Mouse (Mus musculus): ENCODE results near the gene Rapgef1. TPM values are rescaled to one million over a fixed set of nuclear protein-coding genes. Genes with fewer than 3 reads are reported as not detected.
"Not testable (repeated sequence)": the region's sequence is repeated elsewhere in the genome, so short reads cannot be mapped to it uniquely, and the experiment has no call there.

Rapgef1 gene
- total RNA-seq, 2 experiments from 2014 or later, result 45.4 to 49.9 TPM

GRCm38 (mm10) chr2:29703104-29704081 is 83.9 kb downstream of the Rapgef1 start:
- DNase-seq, result no peak

DNA sequence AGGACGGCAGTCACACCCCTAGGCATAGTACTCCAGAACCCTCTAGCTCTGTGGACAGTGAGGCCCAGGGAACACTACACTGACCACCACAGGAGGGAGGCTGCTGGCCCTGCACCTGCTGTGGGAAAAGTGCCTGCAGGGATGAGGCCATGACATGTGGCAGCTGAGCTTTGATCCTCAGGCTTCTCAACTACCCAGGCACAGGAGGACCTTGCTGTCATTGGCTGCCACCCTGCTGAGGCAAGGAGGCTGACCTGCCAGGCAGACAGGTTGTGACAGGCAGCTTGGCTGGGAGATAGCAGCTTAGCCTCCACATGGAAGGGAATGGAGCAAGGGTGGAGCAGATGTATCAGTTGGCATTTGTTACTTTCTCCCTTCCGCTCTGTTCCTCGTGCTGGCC is 86.0 kb downstream of the Rapgef1 start:
- DNase-seq, result no peak

GRCm38 (mm10) chr2:29706726-29707620 is 87.5 kb downstream of the Rapgef1 start:
- no peak for DNase-seq

GRCm38 (mm10) chr2:29707731-29708130 is 88.2 kb downstream of the Rapgef1 start:
- DNase-seq, result peak; percentile 36 to 57

GRCm38 (mm10) chr2:29708209-29708608 is 88.7 kb downstream of the Rapgef1 start:
- not testable (repeated sequence) for DNase-seq

GRCm38 (mm10) chr2:29711038-29711437 is 91.5 kb downstream of the Rapgef1 start:
- DNase-seq, result no peak

DNA sequence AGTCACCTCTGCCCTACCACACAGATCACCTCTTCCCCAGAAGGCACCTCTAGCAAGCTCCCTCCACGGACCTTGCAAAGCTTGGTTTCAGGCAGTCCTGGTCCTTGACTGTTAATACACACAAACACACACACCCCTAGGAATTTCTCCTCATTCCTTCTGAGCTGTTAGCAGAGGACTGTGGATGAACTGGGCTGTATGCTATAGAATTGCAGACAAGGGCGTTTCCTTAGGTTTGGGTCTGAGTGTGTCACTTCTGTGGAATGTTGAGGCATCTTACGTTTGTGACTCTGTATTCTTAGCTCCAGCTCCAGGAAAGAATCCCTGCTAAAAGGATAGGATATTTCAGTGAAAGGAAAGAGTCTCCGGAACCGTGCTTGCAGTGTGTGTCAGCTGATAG is 92.4 kb downstream of the Rapgef1 start:
- no peak for DNase-seq

DNA sequence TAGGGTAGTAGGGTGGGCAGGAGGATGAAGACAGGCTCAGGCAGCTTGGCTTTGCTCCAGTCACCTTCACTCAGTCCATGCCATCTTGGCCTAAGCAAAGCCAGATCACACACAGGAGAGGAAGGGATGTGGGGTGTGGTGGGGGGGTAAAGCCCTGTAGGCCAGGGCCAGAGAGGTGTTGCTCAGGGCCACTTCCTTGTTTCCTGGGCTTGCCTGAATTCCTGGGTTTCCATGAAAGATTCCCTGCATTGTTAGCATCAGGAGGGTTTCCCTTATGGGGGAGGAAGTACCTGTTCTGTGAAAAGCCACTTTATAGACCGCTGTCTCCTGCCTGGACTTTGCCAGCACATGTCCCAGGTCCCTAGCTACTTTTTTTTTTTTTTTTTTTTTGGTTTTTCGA is 94.0 kb downstream of the Rapgef1 start:
- DNase-seq, result no peak

DNA sequence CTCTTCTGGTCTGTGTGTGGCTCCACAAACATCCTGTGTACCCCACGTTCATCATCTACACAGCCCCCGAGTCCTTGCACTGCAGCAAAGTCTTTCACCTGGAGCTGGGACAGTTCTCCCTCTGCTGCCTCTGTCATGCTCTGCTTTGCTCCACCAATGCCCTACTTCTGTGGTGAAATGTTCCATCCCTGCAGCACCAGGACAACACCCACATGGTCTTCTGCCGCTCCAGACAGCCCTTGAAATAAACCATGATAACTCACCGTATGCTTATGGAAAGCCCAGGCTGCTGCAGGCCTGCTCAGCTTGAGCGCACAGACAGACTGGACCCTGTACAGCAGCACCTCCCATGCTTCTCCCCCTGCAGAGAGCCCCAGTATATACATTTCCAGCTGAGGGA is 94.6 kb downstream of the Rapgef1 start:
- no peak for DNase-seq

DNA sequence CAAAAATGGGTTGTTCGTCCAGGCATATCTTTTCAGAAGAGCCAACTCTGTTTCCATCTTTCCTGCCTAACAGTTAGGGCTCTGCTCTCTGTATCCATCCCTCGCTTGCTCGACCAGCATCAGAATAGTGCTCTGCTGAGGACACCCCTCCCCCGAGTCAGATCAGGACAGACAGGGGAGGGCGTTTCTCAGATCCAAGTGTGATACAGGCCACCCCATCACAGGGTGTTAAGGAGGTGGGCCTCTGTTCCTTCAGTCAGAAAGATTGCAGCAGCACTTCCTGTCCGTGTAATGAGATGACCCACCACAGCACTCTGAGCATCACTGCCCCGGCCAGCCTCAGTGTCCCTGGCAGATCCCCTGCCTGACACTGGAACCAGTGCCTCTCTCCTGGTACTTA is 96.6 kb downstream of the Rapgef1 start:
- DNase-seq, result no peak

DNA sequence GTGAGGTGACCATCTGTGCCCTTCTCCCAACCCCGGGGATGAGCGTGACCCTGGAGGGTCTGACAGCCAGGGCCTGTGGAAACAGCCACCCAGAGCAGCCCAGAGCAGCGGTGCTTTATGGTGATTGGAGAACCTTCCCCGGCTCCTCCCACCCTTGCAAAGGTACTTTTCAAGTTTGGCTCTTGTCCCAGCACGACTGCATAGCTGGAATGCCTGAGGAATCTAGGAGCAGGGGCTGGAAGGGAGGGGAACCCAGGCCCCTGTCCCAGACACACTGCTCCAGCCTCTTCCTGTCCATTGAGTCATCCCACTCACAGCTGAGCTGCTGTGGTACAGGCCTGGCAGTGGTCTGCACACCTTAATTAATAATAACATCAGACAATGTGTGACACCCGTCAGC is 97.2 kb downstream of the Rapgef1 start:
- peak in 1 of 2 experiments; percentile 35 for DNase-seq

DNA sequence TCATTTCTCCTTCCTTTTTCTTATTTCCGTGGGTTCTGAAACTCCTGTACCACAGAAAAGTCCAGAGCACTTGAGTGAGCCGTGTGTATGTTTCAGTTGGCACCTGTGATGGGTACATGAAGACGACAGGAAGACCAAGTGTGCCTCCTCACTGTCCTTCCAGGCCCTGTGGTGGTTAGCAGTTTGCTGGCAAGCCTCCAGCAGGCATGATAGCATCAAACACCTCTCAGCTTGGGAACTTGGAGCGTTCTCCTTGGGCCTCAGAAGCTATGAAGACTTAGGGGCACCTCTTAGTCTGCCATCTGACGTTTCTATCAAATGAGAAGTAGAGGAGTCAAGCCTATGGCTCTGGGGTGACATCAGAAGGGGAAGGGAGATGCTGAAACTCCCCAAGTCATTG is 99.1 kb downstream of the Rapgef1 start:
- DNase-seq, result no peak

DNA sequence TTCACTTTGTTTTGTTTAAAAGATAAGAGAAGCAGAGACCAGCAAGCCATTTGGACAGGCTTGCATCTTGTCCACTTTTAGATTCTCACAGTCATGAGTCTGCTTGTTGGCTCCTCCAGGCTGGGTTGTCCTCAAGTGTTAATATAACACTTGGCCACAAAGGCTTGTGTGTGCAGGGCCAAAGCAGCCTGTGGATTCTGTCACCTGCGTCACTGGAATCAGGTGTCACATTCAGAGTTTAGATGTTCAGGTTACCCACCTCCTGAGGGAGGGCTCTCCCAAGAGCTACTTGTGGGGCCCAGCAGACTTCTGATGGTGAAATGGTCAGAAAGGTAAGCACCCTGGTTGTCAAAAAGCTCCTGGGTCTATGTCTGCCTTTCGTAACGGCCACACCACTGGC is 103.6 kb downstream of the Rapgef1 start:
- no peak for DNase-seq

DNA sequence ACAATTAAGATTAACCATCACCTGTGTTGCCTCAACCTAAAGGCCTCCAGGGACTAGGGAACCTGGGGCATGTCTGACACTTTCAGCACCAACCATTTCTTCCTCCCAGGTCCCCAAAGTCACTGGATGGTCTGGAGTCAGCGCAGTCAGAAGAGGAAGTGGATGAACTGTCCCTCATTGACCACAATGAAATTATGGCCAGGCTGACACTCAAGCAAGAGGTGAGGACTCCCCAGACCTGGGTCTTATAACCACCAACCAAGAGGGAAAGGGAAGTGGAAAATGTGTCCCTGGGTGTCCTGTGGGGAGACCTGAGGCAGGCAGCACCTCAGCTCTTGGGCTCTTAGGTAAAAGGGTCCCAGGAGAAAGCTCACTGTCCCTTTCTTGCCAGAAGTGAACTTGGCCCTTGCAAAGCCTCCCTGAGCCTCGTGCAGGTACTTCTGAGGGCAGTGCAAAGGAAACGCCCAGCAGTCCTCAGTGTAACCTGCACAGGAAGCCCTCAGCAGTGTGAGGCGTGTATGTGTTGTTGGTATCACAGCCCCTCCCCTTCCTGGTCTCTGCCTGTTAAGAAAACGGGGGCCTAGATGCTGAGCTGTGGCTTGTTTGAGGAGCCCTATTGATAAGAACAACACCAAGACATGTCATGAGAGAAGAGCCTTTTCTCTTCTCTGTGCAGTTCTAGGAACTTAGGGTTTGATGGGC is 105.3 kb downstream of the Rapgef1 start:
- DNase-seq, result no peak

GRCm38 (mm10) chr2:29729500-29729899 is 110.0 kb downstream of the Rapgef1 start:
- DNase-seq, result no peak

- peak; percentile 74 to 81 for DNase-seq
Measured at GRCm38 (mm10) chr2:29731545-29731944, 112.0 kb downstream of the Rapgef1 start.

DNA sequence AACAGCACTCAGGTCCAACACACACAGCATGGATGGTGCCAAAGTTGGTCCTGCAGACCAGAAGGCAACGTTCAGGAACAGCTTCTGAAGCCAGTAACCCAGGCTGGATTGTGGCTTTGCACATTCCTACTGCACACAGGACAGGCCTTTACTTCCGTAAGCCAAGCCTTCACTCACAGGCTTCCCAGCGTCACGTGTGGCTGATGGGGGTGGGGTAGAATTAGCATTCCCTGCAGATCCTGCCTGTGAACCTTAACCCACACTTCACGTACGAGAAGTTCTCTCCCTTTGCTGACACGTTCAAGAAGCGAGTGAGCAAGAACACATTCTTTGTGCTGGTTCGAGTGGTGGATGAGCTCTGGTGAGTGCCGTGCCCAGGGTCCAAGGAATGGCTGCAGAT is 113.0 kb downstream of the Rapgef1 start:
- no peak for DNase-seq

GRCm38 (mm10) chr2:29733348-29733747 is 113.8 kb downstream of the Rapgef1 start:
- DNase-seq, result no peak

DNA sequence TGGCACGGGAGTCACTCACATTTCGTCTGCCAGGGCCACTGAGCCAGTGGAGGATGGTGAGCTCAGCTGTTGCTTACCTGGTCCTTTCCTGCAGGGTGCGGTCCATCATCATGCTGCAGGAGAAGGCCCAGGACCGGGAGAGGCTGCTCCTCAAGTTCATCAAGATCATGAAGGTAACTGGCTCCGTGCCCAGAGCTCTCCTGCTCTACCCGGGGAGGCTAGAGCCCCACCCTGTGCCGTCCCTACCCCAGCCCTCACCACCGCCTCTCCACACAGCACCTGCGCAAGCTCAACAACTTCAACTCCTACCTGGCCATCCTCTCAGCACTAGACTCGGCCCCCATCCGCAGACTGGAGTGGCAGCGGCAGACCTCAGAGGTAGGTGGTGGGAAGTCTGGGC is 116.2 kb downstream of the Rapgef1 start:
- no peak for DNase-seq

DNA sequence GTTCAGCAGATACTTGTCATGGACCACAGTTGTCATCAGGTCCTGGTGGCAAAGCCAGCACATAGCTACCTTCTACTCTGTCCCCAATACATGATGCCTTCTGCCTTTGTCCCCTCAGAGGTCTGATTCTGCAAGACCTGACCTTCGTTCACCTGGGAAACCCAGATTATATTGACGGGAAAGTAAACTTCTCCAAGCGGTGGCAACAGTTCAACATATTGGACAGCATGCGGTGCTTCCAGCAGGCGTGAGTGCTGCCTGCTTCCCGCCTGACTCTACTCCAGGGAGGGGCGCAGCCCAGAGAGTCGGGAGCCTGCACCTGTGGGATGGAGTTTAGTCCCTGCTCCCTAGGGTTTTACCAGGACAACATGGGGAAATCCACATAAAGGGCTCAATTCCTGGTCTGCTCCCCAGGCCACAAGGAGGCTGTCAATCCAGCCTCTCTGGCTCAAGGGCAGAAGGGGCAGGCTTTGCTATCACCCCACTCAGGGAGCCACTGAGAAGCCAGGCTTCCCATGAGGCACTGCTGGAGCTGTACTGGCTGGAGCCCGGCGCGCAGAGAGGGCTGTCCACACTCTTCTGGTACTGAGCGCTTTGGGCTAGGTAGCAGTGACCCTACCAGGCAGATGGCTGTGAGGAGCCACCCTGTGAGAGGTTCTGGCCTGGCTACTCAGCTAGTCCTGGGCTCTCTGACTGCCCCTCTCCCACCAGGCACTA is 117.8 kb downstream of the Rapgef1 start:
- DNase-seq, result no peak

GRCm38 (mm10) chr2:29738799-29739198 is 119.3 kb downstream of the Rapgef1 start:
- no peak for DNase-seq

- DNase-seq, result no peak
Measured at GRCm38 (mm10) chr2:29739368-29739767, 119.8 kb downstream of the Rapgef1 start.
